In the genomic region with DNA sequence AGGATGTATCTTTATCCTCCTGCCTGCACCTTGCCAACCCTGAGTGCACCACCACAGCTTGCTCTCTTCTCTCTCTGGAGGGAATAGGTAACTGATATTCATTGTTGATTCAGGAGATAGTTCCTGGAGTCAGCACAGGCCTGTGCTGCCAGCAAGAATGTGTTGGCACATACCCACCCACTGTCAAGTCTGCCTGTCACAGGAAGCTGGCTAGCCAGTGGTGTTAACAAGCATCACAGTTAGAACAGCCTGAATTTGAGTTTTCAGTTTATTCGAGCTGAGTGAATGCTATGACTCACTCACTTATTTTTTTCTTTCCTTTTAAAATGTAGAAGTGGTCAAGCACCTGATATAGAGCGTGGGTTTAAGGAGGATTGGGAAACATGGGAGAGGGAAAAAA, we compare ENCODE assay signal across 19 mouse cellular contexts. TPM values are rescaled to one million over a fixed set of nuclear protein-coding genes. Genes with fewer than 3 reads are reported as not detected.
DNase-seq lines count a peak whose midpoint lies in the region; ATAC-seq lines count a peak whose summit lies in the region.
"Had no signal": no experiment of that assay in that cellular context is flagged by ENCODE, and none has a peak within 500 bp of the region (broad histone marks: within the 10 kb centered on the region; RNA-seq: fewer than 3 reads in every experiment).

No protein-coding gene starts in this region.

- H3K27ac ChIP-seq in kidney, embryonic 15.5 days: no peak overlapping the region
- H3K27ac ChIP-seq in forebrain, embryonic 11.5 days (ENCODE audit: low read depth, low read length): no peak overlapping the region
- H3K27ac ChIP-seq in kidney, embryonic 14.5 days (ENCODE audit: low read depth, low read length): no peak overlapping the region
- H3K27ac ChIP-seq: embryonic facial prominence, embryonic 12.5 days; heart, adult 2 months; limb, embryonic 15.5 days; midbrain, embryonic 15.5 days; neural tube, embryonic 13.5 days had no signal

- H3K27me3 ChIP-seq in kidney, embryonic 15.5 days: no peaks in the 10 kb centered on the region
- H3K27me3 ChIP-seq in forebrain, embryonic 11.5 days (ENCODE audit: control insufficient read depth, insufficient read depth, low read length): no peaks in the 10 kb centered on the region
- no peaks in the 10 kb centered on the region for H3K27me3 ChIP-seq in kidney, embryonic 14.5 days (ENCODE audit: control insufficient read depth, insufficient read depth, low read length)
- H3K27me3 ChIP-seq: embryonic facial prominence, embryonic 12.5 days; limb, embryonic 15.5 days; midbrain, embryonic 15.5 days; neural tube, embryonic 13.5 days had no signal

- no peak overlapping the region for H3K4me2 ChIP-seq in kidney, embryonic 15.5 days
- H3K4me2 ChIP-seq in forebrain, embryonic 11.5 days (ENCODE audit: low read depth, low read length, severe bottlenecking): no peak overlapping the region
- H3K4me2 ChIP-seq in kidney, embryonic 14.5 days (replicated peaks; ENCODE audit: low read depth, low read length): no peak overlapping the region
- H3K4me2 ChIP-seq: embryonic facial prominence, embryonic 12.5 days; limb, embryonic 15.5 days; midbrain, embryonic 15.5 days; neural tube, embryonic 13.5 days had no signal

- no peak for ATAC-seq in kidney, embryonic 15.5 days (replicated peaks; ENCODE audit: low FRiP score)
- no peak for ATAC-seq in forebrain, embryonic 11.5 days (replicated peaks; ENCODE audit: low FRiP score)
- no peak for ATAC-seq in kidney, embryonic 14.5 days (ENCODE audit: low FRiP score, low TSS enrichment)
- ATAC-seq: CD4-positive, CD25-positive, alpha-beta regulatory T cell, adult 4 months; forebrain, embryonic 16.5 days; midbrain, embryonic 15.5 days had no signal

- H3K36me3 ChIP-seq in kidney, embryonic 15.5 days: peaks cover 48% of the 10 kb centered on the region
- peaks cover 2% of the 10 kb centered on the region; the same call in 1 of the 2 replicates for H3K36me3 ChIP-seq in forebrain, embryonic 11.5 days (ENCODE audit: control insufficient read depth, insufficient read depth, low read length)
- peaks cover 29% of the 10 kb centered on the region for H3K36me3 ChIP-seq in kidney, embryonic 14.5 days (ENCODE audit: control insufficient read depth, insufficient read depth, low read length)

- no peak overlapping the region for H3K9ac ChIP-seq in kidney, embryonic 15.5 days
- H3K9ac ChIP-seq in forebrain, embryonic 11.5 days (ENCODE audit: low read length): no peak overlapping the region
- no peak overlapping the region for H3K9ac ChIP-seq in kidney, embryonic 14.5 days (ENCODE audit: low read depth, low read length)
- H3K9ac ChIP-seq: embryonic facial prominence, embryonic 12.5 days; limb, embryonic 15.5 days; midbrain, embryonic 15.5 days; neural tube, embryonic 13.5 days had no signal

- no peak overlapping the region for H3K4me3 ChIP-seq in kidney, embryonic 15.5 days (replicated peaks)
- H3K4me3 ChIP-seq in forebrain, embryonic 11.5 days (ENCODE audit: low read depth, low read length): no peak overlapping the region
- H3K4me3 ChIP-seq in kidney, embryonic 14.5 days (ENCODE audit: low read length): no peak overlapping the region
- H3K4me3 ChIP-seq: embryonic facial prominence, embryonic 12.5 days; heart, adult 2 months; limb, embryonic 15.5 days; midbrain, embryonic 15.5 days; neural tube, embryonic 13.5 days had no signal

- H3K9me3 ChIP-seq in kidney, embryonic 15.5 days (replicated peaks): no peaks in the 10 kb centered on the region
- no peaks in the 10 kb centered on the region for H3K9me3 ChIP-seq in forebrain, embryonic 11.5 days (ENCODE audit: control insufficient read depth, low read length)
- H3K9me3 ChIP-seq in kidney, embryonic 14.5 days (ENCODE audit: control insufficient read depth, low read length): no peaks in the 10 kb centered on the region
- H3K9me3 ChIP-seq: embryonic facial prominence, embryonic 12.5 days; limb, embryonic 15.5 days; midbrain, embryonic 15.5 days; neural tube, embryonic 13.5 days had no signal

- peak; percentile 8 for DNase-seq in kidney, postnatal 10 days
- peak; percentile 84 for DNase-seq in Muller cell, postnatal 12 days (ENCODE audit: inconsistent ontology term)
- peak; percentile 41 for DNase-seq in fibroblast of lung, adult 2 months (ENCODE audit: low read depth)
- DNase-seq in left cerebral cortex, postnatal 36 days (ENCODE audit: low spot score in 2 of 2): peak; percentile 41 to 50
- DNase-seq in MN1 (ENCODE audit: low spot score): no peak
- DNase-seq in forebrain, embryonic 11.5 days (ENCODE audit: low spot score): no peak
- DNase-seq: adrenal gland, adult 2 months; cerebellum, postnatal 14 days; heart, adult 2 months; kidney, postnatal 4 days; thymus, postnatal 4 days had no signal

- H3K4me1 ChIP-seq in kidney, embryonic 15.5 days: no peaks in the 10 kb centered on the region
- H3K4me1 ChIP-seq in forebrain, embryonic 11.5 days (replicated peaks; ENCODE audit: control insufficient read depth, insufficient read depth, low read length): no peaks in the 10 kb centered on the region
- H3K4me1 ChIP-seq in kidney, embryonic 14.5 days (ENCODE audit: control insufficient read depth, insufficient read depth, low read length): no peaks in the 10 kb centered on the region
- H3K4me1 ChIP-seq: embryonic facial prominence, embryonic 12.5 days; limb, embryonic 15.5 days; midbrain, embryonic 15.5 days; neural tube, embryonic 13.5 days had no signal

- WGBS in kidney, embryonic 15.5 days: 88% methylated on average over 2 of the region's 2 CpGs
- WGBS in forebrain, embryonic 11.5 days: 97% methylated on average over 2 of the region's 2 CpGs
- 89% methylated on average over 2 of the region's 2 CpGs for WGBS in kidney, embryonic 14.5 days

- intact Hi-C loops in left cerebral cortex, postnatal 36 days (cut with DNase I): no loop called here

RNA-seq across cellular contexts. Expression of gene Nup88, which starts 51.9 kb away (rescaled TPM):
- 128 and 131 TPM in 2 replicates for polyA plus RNA-seq in kidney, embryonic 15.5 days (2015; fragmentation: Nextera tagmentation; extraction: Ambion mirVana)
- total RNA-seq in left cerebral cortex, postnatal 36 days (2021): 10 to 100 TPM; 50.8 to 53.3 TPM
- 169 and 176 TPM in 2 replicates for polyA plus RNA-seq in forebrain, embryonic 11.5 days (2014; fragmentation: Nextera tagmentation; extraction: Ambion mirVana)
- 107 and 142 TPM in 2 replicates for polyA plus RNA-seq in kidney, embryonic 14.5 days (2014; fragmentation: Nextera tagmentation; extraction: Ambion mirVana)

RNA-seq across cellular contexts. Expression of gene Rpain, which starts 52.1 kb away (rescaled TPM):
- 68.3 and 76.2 TPM in 2 replicates for polyA plus RNA-seq in kidney, embryonic 15.5 days (2015; fragmentation: Nextera tagmentation; extraction: Ambion mirVana)
- total RNA-seq in left cerebral cortex, postnatal 36 days (2021): 10 to 100 TPM; 32.4 to 49.1 TPM
- 84.0 and 84.6 TPM in 2 replicates for polyA plus RNA-seq in forebrain, embryonic 11.5 days (2014; fragmentation: Nextera tagmentation; extraction: Ambion mirVana)
- 69.4 and 73.4 TPM in 2 replicates for polyA plus RNA-seq in kidney, embryonic 14.5 days (2014; fragmentation: Nextera tagmentation; extraction: Ambion mirVana)

Comparison
In these comparisons a context has a peak if more than half of its experiments do, and no peak if none do; other contexts are left out.
1. DNase-seq: peak in kidney, postnatal 10 days (single experiment), Muller cell, postnatal 12 days (single experiment), fibroblast of lung, adult 2 months (single experiment) and left cerebral cortex, postnatal 36 days (2 of 2); none in MN1 (single experiment) and forebrain, embryonic 11.5 days (single experiment).